Mouse (Mus musculus) heart, postnatal 14 days (tissue): Measurements from ENCODE around the gene Ankrd11. TPM values are rescaled to one million over a fixed set of nuclear protein-coding genes. Genes with fewer than 3 reads are reported as not detected.
A peak's percentile ranks its signal among the peaks of the same experiment; 100 is the strongest.
"Not testable (repeated sequence)": the region's sequence is repeated elsewhere in the genome, so short reads cannot be mapped to it uniquely, and the experiment has no call there.

Experiments used
- DNase-seq, 2 experiments: peaks; one replicate each; pipeline ENCODE4 v3.0.0; 2021 to 2022
- intact Hi-C: fragments of 180-260 bp; cut with DNase I; formaldehyde crosslinking; loops from one replicate; pipeline ENCODE4 v1.15.1; 2025
- long read RNA-seq, 2 experiments: library from polyadenylated mRNA; stranded (forward); transcript quantifications; one replicate each; pipeline ENCODE4 v2.0.0; 2021
- total RNA-seq, 2 experiments: library from RNA; stranded (reverse); gene quantifications; 2 replicates each; pipeline ENCODE4 v1.2.3; 2021

Ankrd11 gene
- total RNA-seq: 10 to 100 TPM; 75.3 to 80.8 TPM
- long read RNA-seq, experiment 1, full-length matches to known transcripts: 2 of 52 reads
- long read RNA-seq, experiment 1, partial matches to known transcripts: 43 of 52 reads
- long read RNA-seq, experiment 1, other reads (novel, unspliced or antisense): 7 of 52 reads
- long read RNA-seq, experiment 2, full-length matches to known transcripts: 4 of 52 reads
- long read RNA-seq, experiment 2, partial matches to known transcripts: 36 of 52 reads
- long read RNA-seq, experiment 2, other reads (novel, unspliced or antisense): 12 of 52 reads

DNA sequence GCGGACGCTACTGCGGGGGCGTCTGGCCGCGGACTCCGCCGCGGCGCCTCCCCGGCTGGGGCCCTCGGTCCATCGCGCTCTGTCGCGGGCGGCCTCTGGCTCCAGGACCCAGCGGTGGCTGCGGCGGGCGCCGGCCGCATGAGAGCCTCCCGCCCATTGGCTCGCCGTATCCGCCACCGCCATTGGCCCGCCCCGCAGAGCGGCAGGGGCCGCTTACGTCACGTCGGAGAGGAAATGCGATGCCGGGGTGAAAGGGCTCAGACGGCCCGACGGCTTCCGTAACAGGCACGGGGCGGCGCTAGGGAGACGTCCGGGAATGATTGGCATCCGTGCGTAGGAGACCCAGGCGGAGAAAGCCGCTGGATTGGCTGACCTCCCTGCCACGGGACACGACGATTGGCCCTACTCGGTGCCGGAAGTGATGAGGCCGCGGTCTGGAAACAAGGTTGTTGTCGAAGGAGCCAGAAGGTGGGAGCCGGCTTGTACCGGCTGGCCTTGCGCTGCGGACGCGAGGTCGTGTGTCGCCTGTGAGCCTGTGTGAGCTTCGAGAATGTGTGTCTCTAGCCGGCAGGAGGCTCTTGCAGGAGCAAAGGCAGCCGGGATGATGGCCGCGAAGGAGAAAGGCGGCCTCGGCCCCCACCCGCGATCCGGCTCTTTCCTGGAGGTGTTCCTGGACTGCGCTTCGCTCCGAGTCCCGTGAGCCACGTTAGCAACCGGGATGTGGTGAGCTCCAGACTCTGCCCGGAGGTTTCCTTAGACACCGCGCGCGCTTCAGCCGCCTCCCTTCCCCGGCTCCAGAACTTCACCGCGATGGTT is at the start of gene Ankrd11:
TSS of gene Ankrd11 (minus strand) at position 120 of the 816 bp plus-strand sequence.
- DNase-seq: peak; percentile 99
- intact Hi-C loops: loop anchor here (2.0 to 5.0 kb wide), 3 partner anchors 22 to 136 kb away; partner anchors contain the start of gene Rpl13

DNA sequence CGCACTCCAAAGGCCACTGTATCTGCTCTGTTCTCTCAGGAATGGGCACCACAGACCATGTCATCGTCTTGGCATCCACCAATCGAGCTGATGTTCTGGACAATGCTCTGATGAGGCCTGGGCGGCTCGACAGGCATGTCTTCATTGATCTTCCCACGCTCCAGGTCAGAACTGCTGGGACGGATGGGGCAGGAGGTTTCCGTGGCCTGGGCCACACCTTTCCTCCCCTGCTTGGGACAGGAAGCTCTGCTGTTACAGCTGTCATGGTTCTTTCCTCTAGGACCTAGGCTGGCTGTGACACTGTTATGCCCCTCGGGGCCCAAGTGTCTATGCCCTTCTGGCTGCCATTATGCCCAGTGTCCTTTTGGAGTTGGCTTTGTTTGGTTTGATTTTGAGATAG is 45.2 kb upstream of the Ankrd11 start:
- intact Hi-C loops: no loop called here
- DNase-seq: no peak

DNA sequence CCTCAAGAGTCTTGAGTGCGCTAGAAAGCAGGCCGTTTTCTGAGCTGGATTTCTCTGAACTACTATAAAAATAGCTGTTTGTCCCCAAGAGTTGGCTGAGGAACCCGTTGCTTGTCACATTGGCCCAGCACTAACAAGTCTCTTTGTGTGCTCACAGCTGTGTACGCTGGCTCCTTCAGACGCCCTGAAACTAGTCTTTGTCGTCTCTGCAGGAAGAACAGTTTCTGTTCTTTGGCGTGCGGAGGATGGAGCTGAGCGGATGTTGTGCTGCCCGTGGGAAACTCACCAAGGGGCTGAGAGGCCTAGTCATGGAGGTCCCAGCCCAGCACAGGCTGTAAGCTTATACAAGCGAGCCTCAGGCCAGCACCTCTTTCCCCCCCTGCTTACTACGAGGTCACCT is 41.5 kb upstream of the Ankrd11 start:
- no peak for DNase-seq
- intact Hi-C loops: no loop called here

DNA sequence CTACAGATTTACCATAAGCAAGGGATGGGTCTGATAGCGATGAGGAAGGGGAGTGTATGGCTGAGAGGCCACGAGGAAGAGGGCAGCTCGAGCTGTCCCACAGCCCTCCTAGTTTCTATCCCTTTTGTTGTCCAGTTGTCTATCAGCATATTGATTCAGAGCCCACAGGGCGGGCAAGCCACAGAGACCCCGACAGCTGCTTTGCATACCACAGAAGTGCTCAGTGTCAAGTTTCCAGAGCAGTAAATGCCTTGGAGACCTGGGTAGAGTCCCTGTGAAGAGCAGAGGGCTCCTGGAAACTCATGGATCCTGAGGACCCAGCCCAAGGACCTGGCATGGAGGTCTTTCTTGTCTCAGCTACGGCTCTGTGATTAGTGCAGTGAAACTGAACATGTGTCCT is 40.9 kb upstream of the Ankrd11 start:
- intact Hi-C loops: no loop called here
- DNase-seq: no peak

DNA sequence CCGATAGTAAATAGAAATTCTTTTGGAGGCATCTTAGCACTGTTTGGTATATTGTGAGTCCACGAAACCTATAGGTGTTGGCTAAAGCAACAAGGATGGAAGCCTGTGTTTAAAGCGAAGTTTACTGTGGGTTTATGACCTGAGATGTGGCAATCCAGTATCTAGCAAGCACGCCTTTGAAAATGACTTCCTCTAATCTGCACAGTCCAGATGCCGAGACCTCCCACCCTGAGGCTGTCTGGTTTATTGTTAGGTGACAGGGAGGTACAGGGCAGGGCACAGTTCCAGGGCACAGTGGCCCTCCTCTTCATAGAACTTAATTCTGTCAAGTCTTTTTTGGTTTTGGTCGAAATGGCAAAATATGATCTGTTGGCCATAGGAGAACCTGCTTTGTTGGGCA is 35.1 kb upstream of the Ankrd11 start:
- intact Hi-C loops: no loop called here
- no peak for DNase-seq

DNA sequence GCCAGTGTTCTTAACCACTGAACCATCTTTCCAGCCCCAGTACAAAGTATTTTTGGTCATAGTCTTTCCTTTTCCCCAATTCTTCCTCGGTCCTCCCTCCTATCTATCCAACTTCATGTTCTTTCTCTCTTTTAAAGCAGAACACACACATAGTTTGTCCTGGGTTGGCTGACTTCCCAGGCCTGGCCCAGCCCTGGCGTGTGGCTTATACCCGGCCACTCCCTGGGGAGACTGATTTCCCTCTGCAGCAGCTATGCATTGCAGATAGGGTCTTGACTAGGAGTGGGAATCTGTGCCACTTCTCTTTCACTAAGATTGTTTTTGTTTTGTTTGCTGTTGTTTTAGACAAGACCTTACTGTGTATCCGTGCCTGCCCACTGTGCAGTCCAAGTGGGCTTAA is 29.1 kb upstream of the Ankrd11 start:
- peak; percentile 54 to 55 for DNase-seq
- intact Hi-C loops: no loop called here

DNA sequence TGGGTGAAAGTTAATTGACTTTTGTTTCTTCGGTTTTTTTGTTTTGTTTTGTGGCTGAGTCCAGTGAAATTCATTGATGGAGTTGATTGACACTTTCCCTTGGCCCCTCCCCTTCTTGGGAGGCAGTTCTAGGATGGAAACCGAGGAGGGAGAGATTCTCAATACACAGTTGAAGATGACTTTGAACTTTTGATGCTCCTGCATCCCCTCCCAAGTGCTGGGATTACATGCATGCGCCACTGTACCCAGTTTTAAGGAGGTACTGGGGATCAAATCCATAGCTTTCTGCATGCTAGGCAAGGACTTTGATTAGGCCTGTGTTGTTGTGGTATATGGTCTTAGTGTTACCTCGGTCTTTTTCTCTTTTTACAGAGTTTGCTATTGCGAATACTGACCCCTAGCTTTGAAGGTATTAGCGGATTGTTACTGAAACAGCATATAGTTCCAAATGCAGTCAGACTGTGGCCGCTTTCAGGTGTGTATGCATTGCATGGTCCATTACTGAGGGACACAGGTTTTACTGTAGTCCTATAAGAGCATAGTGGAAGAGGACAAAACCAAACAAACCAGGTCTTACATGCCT is 24.1 kb upstream of the Ankrd11 start:
- intact Hi-C loops: loop anchor here (5.0 kb wide), 1 partner anchor 229 kb away; no protein-coding TSS in a partner anchor
- DNase-seq: no peak

DNA sequence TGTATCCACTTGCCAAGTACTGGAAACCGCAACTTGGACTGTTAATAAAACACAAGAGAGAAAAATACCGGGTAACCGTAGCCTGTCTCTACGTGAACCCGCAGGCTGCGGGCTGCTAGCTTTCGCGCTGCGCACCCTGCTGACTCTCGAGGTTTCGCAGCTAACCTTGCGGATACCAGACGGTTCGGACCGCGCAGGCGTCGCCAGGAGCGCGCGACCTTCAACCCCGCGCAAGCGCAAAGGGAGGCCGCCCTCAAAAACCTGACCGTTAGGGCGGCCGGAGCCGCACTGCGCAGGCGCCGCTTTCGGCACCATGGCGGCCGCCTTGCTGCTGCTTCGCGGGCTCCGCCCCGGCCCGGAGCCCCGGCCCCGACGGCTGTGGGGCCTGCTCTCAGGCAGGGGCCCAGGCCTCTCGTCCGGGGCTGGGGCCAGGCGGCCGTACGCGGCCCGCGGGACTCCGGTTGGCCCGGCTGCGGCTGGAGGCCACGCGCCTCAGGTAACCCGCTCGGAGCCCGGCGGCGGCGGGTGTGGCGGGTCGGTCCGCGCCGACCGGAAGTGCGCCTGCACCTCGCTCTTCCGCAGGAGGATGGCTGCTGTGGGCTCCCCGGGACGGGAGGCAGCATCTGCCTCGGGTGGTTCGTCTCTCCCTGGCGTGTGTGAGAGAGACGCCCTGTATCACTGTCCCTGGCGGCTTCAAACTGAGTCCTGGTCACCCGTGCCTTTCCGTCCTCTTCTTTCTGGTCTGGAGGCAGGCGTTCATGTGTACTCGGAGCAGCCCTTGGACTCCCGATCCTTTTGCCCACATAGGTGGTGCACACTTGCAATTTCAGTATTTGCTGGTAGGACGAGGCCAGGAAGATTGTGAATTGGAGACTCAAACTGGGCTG is 23.4 kb upstream of the Ankrd11 start:
- DNase-seq: peak; percentile 98
- intact Hi-C loops: loop anchor here (1.0 to 5.0 kb wide), 3 partner anchors 23 to 228 kb away; partner anchors contain the start of gene Ankrd11

DNA sequence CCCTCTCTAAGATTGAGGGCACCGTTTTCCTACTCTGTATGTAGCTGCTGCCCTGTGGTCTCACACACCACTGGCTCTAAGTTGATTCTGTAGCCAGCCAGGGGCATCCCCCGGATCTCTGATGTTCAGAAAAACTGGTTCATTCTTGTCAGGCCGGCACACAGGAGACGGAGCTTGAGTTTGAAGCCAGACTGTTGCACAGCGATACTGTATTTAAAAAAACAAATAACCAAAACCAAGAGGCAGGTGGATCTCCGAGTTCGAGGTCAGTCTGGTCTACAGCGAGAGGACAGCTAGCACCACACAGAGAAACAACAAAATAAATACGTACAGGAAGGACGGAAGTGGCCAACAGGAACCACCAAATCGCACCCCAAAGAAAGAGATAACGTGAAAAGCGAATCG is 22.7 kb upstream of the Ankrd11 start:
- intact Hi-C loops: loop anchor here (1.0 to 5.0 kb wide), 3 partner anchors 22 to 228 kb away; partner anchors contain the start of gene Ankrd11
- DNase-seq: peak in 1 of 2 experiments; percentile 31

DNA sequence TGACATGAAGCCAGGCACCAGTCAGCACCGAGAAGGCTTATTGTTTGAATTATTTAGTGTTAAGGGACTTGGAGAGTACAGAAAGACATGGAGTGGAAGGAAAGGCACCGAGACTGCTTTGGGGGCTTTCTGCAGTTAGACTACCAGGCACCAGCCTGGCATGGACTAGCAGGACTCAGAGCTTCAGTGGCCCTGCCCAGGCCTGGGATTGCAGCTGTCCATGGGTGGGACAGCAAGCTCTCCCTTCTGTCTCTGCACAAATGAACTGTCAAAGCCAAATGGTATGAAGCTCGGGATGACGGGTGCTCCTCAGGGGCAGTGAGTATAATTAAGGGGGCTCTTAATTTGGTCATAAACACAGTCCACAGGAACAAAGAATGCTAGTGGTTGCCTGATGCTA is 22.0 kb upstream of the Ankrd11 start:
- intact Hi-C loops: loop anchor here (2.0 kb wide), 1 partner anchor 21 kb away; the partner anchor contains the start of gene Ankrd11
- no peak for DNase-seq

DNA sequence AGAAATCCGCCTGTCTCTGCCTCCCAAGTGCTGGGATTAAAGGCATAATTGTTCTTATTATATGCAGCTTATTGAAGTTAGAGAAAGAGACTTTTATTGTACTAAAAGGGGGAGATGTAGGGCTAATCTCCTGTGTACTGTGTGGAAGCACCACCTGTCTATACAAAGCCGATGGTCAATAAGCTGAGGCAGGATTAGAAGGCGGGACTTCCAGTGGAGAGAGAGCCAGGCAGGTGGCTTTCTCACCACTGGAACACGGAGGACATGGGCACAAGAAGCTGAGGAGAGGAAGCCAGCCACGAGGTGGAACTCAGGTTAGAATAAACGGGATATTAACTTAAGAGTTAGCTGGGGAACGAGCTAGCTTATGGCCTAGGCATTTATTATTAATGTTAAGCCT is 20.6 kb upstream of the Ankrd11 start, which contains the start of gene Spg7:
TSS of gene Spg7 (plus strand) at position 222 of the 400 bp plus-strand sequence.
- intact Hi-C loops: no loop called here
- no peak for DNase-seq

DNA sequence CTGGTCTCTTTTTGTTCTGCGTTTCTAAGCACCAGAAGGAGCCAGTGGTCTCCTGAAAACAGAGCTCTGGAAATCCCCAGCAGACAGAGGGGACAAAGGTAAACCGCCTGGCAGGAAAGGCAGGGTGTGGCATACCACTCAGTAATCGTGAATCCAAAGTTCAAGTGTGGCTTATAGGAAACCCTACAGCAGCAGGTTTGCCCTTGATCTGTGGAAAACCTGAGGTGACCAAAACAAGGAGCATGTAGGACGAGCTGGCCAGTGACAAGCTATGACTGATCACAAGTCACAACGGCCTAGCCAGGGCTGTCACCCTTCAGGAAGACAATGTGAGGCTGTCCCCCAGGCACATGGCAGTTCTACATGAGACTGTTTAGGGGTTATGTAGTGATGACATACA is 9.4 kb upstream of the Ankrd11 start:
- no peak for DNase-seq
- intact Hi-C loops: no loop called here

DNA sequence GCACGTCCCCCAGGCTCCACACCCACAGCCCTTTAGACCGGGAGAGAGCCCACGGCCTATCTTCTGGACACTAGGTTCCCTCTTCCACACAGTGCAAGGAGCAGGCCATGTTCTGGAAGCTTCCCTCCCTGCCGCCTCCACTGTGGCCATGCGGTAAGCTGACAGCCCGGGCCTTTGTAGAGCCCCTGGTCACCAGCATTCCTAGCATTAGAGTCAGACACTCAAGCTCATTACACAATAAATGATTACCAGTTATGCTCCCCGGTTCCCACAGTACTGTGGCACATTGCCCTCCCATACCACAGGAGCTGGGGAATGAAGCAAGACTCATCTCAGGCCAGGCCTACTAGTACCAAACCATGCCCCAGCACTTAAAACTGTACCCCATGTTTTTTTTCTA is 6.3 kb upstream of the Ankrd11 start:
- no peak for DNase-seq

DNA sequence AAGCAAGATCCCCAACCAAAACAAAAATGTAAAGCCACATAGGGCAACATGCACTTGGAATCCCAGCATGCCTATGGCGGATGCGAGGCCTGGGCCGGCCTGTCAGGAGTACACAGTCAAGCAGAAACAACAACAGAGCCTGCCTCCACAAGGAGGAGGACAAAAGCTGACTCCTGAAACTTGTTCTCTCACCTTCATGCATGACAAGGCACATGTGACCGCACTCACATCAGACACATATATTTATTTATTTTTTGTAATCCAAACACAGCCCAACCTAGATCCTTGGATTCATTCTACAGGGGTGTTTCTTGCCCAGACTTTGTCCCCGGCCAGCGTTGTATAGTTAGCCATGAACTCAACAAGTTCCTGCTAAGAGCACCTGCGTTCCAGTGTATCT is 5.8 kb upstream of the Ankrd11 start:
- no peak for DNase-seq
- intact Hi-C loops: no loop called here

More for the DNA sequence above, 6.3 kb upstream of the Ankrd11 start:
- intact Hi-C loops: no loop called here

DNA sequence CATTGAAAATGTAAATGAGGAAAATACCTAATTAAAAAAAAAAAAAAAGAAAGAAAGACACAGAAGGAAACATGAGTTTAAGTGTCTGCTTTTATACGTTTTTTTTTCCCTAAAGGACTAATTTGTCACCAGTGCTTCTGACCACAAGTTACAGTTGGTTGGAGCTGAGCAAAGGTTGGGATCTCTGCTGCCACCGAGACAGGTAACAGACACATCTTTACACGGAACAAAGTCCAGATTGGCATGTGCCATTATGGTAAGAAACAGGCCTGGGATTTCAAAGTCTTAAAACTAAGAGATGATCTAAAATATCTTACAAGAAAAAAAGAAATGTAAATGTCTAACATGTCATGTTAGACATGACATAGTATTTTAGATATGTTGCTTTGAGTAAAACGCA is 4.6 kb upstream of the Ankrd11 start:
- no peak for DNase-seq
- intact Hi-C loops: no loop called here

DNA sequence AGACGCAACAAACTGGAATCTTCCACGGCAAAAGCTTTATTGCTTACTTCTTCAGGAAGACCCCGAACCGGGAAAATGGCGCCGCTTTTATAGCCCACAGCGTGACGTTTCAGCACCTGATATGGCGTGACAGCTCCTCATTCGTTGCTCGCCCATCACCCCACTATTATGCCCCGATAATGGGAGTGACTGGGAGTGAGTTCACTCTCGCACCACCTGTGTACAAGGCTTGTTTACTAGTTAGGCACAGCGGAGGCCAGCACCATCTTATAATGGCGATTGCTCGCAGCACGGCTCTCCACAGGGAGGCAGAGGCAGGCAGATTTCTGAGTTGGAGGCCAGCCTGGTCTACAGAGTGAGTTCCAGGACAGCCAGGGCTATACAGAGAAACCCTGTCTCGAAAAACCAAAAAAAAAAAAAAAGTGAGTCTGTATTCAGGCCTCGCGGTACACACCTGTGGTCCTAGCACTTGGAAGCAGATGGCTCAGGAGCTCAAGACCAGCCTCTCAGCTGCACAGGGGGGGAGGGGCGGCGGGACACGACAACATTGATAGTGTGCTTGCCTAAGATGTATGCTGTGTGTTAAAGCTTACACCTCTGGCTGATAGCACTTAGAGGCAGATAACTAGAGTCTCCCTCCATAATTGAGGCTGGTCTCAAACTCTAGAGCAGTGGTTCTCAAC is 2.8 kb upstream of the Ankrd11 start:
- DNase-seq: not testable (repeated sequence)
- intact Hi-C loops: loop anchor here (5.0 kb wide), 1 partner anchor 57 kb away; the partner anchor contains the start of gene Rpl13

DNA sequence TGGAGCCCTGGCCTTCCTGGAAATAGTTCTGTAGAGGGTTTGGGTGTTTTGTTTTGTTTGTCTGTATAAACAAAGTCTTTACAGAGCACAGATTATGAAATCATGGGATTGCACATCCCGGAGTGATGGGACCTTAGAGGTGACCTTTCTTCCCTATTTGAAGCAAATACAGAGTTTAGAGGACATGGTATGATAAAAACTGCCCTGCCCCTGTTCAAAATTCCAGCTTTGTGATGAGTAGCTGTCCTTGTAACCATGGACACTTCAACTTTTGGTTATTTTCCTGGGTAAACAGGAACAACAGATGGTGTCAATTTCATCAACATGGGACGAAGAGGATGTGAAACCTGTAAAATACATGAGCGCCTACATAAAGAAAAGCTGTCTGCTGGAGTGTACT is 1.9 kb upstream of the Ankrd11 start:
- DNase-seq: no peak
- intact Hi-C loops: loop anchor here (2.0 to 5.0 kb wide), 3 partner anchors 21 to 137 kb away; partner anchors contain the start of gene Rpl13

DNA sequence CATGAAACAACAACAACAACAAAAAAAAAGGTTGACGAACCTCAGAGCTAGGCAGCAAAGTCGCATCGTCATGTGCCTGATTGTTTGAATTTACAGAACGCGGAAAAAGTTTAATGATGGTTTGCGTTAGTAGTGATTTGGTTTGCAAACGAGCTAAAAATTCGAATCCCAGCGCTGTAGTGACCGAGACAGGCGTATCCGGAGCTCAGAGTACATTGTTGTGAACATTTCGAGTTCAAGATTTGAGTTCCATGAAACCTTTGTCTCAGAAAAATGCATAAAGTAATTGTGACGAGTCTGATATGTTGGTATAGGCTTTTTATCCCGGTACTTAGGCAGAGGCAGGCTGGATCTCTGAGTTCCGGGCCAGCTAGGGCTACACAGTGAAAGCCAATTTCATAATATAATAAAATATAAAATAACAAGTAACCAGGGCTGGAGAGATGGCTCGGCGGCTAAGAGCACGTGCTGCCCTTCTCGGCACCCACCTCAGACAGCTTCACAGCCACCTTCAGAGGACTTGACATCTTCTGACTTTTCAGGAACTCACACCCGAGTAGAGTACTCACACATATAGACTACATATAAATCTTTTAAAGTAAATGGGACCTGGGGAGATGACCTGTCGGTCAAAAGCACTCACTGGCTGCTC is 1.0 kb upstream of the Ankrd11 start:
- intact Hi-C loops: loop anchor here (2.0 to 5.0 kb wide), 3 partner anchors 22 to 136 kb away; partner anchors contain the start of gene Rpl13
- DNase-seq: no peak

DNA sequence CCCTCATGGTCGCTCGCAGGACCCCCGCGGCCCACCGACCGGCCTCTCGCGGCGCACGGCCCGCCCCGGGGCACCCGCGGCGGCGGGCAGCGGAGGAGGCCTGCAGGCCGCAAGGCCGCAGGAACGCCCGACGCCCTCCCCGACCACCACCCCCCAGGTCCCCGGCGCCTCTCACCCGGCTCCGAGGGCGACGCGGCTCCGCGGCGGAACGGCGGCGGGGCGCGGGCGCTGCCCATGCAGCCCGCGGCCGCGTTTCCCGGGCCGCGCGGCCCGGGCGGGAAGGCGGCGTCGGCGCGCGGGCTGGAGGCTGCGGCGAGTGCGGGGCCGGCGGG is 337 bp downstream of the Ankrd11 start:
- peak in 1 of 2 experiments; percentile 42 for DNase-seq
- intact Hi-C loops: loop anchor here (2.0 to 5.0 kb wide), 4 partner anchors 23 to 135 kb away; partner anchors contain the start of gene Rpl13
